Mouse (Mus musculus) embryonic facial prominence, embryonic 15.5 days (tissue): ENCODE results near the gene Kncn. TPM values are rescaled to one million over a fixed set of nuclear protein-coding genes. Genes with fewer than 3 reads are reported as not detected.
A peak's percentile ranks its signal among the peaks of the same experiment; 100 is the strongest.

Source experiments
- ATAC-seq: fragments of 200-750 bp; cut with Nextera tagmentation; 2 replicates; pipeline ENCODE4 v1.8.0; 2017; ENCODE audit warnings: low read depth, moderate TSS enrichment; ENCODE audit not compliant: insufficient number of reproducible peaks, low FRiP score, low TSS enrichment
- H3K27ac ChIP-seq: fragments of 300-500 bp; sonication (generic); replicated peaks from 2 replicates; pipeline ENCODE4 v1.5.1; 2015; ENCODE audit warnings: mild to moderate bottlenecking, inconsistent platforms
- H3K27me3 ChIP-seq: fragments of 300-500 bp; sonication (generic); 2 replicates; pipeline ENCODE4 v1.6.1; 2015; ENCODE audit warnings: inconsistent platforms
- H3K36me3 ChIP-seq: fragments of 300-500 bp; sonication (generic); 2 replicates; pipeline ENCODE4 v1.6.1; 2015; ENCODE audit warnings: mild to moderate bottlenecking, inconsistent platforms
- H3K4me1 ChIP-seq: fragments of 300-500 bp; sonication (generic); 2 replicates; pipeline ENCODE4 v1.6.1; 2015; ENCODE audit warnings: inconsistent platforms
- H3K4me2 ChIP-seq: fragments of 300-500 bp; sonication (generic); replicated peaks from 2 replicates; pipeline ENCODE4 v1.6.1; 2015; ENCODE audit warnings: mild to moderate bottlenecking, inconsistent platforms
- H3K4me3 ChIP-seq: fragments of 300-500 bp; sonication (generic); replicated peaks from 2 replicates; pipeline ENCODE4 v1.5.1; 2015; ENCODE audit warnings: mild to moderate bottlenecking, inconsistent platforms
- H3K9ac ChIP-seq: fragments of 300-500 bp; sonication (generic); 2 replicates; pipeline ENCODE4 v1.6.1; 2015; ENCODE audit warnings: inconsistent platforms
- H3K9me3 ChIP-seq: fragments of 300-500 bp; sonication (generic); replicated peaks from 2 replicates; pipeline ENCODE4 v1.6.1; 2016; ENCODE audit warnings: inconsistent platforms
- WGBS: fragments of 180-500 bp; shearing (Covaris S2); methylation state at CpG from one replicate; pipeline ENCODE4 v1.1.7; 2015; 5-methylcytosine and 5-hydroxymethylcytosine counted together
- polyA plus RNA-seq: library from polyadenylated mRNA; unstranded; fragments of >200 nt; fragmentation: Nextera tagmentation; extraction: Ambion mirVana; gene quantifications from 2 replicates; pipeline ENCODE4 v1.2.1, GENCODE M21; 2015

Kncn gene
- polyA plus RNA-seq, result not detected in 2 replicates

DNA sequence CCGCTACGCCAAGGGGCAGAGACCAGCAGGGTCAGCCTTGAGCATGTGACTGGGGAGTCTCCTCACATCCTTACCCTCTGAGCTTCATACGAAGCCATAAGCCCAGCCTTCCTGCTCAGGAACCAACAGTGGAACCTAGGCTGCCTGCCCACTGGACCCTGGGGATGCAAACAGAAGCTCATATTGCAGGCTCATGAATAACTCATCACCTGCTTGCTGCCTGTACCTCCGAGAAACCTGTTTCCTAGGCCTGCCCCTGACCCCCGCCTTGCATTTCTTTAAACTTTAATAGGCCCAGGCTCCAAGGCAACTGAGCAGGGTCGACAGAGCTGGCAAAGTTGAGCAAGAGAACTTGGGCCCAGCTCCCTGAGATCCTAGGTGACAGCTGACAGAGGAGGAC is at the start of gene Kncn:
Gene Kncn, plus strand, starts transcription at position 379 of the 400 bp plus-strand sequence.
- no peak for ATAC-seq
- WGBS, result 63% methylated on average over 6 of the region's 6 CpGs

DNA sequence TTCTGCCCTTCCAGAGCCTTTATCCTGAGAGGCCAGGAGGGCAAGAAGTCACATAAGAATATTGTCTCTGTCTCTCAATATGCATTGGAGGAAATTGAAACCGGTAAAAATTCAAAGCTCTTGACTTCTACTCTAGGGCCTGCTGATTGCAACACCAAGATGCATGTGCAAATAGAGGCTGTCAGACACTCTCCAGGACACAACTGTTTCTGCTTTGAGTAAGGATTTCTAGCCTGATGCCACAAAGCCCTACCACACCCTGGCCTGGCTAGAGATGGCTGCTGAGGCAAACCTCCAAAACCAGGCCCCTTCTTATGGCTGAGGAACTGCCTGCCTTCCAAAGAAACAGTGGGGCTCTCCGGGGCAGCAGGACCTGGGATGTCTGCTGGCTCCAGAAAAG is 48.6 kb upstream of the Kncn start:
- 63% methylated on average over 2 of the region's 2 CpGs for WGBS
- Histone ChIP-seq H3K4me1 (peaks cover 8% of the 10 kb centered on the region), H3K4me2 (no peak overlapping the region), H3K4me3 (no peak overlapping the region), H3K36me3 (peaks cover 29% of the 10 kb centered on the region), H3K27me3 (no peaks in the 10 kb centered on the region), H3K9ac (no peak overlapping the region), H3K9me3 (no peaks in the 10 kb centered on the region), H3K27ac (no peak overlapping the region)
- no peak for ATAC-seq

More for the DNA sequence above, at the start of gene Kncn:
- Histone ChIP-seq H3K4me2 (no peak within 1 kb of the TSS), H3K27ac (no peak within 1 kb of the TSS), H3K9me3 (no peaks in the 10 kb centered on the region), H3K4me1 (no peaks in the 10 kb centered on the region), H3K4me3 (no peak within 1 kb of the TSS), H3K9ac (no peak within 1 kb of the TSS), H3K36me3 (no peaks in the 10 kb centered on the region), H3K27me3 (0 out of 2 replicates have a peak, but pooled peaks cover 7% of the 10 kb centered on the region)

DNA sequence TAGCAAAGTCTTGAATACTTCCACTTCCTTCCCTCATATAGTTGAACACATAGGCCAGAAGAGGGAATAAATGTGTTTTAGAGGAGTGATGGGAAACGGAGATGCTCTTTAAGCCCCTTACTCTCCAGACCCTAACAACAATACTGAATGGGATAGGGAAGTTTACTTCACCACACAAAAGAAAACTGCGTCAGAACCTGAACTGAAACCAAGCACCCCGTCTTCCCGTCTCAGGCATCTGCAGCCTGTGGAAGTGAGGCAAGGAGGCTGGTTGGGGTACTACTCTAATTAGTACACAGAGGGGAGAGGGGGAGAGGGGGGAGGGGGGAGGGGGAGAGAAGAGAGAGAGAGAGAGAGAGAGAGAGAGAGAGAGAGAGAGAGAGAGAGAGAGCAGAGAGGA is 46.0 kb upstream of the Kncn start:
- no peak overlapping the region for H3K27ac ChIP-seq
- peak overlapping the region; percentile 55 for H3K4me2 ChIP-seq
- no peak overlapping the region for H3K9ac ChIP-seq
- peaks cover 14% of the 10 kb centered on the region for H3K36me3 ChIP-seq
- H3K9me3 ChIP-seq, result no peaks in the 10 kb centered on the region
- no peaks in the 10 kb centered on the region for H3K27me3 ChIP-seq
- H3K4me3 ChIP-seq, result peak overlapping the region; percentile 73
- WGBS, result 74% methylated on average over 4 of the region's 4 CpGs
- ATAC-seq, result no peak
- peaks cover 8% of the 10 kb centered on the region for H3K4me1 ChIP-seq

DNA sequence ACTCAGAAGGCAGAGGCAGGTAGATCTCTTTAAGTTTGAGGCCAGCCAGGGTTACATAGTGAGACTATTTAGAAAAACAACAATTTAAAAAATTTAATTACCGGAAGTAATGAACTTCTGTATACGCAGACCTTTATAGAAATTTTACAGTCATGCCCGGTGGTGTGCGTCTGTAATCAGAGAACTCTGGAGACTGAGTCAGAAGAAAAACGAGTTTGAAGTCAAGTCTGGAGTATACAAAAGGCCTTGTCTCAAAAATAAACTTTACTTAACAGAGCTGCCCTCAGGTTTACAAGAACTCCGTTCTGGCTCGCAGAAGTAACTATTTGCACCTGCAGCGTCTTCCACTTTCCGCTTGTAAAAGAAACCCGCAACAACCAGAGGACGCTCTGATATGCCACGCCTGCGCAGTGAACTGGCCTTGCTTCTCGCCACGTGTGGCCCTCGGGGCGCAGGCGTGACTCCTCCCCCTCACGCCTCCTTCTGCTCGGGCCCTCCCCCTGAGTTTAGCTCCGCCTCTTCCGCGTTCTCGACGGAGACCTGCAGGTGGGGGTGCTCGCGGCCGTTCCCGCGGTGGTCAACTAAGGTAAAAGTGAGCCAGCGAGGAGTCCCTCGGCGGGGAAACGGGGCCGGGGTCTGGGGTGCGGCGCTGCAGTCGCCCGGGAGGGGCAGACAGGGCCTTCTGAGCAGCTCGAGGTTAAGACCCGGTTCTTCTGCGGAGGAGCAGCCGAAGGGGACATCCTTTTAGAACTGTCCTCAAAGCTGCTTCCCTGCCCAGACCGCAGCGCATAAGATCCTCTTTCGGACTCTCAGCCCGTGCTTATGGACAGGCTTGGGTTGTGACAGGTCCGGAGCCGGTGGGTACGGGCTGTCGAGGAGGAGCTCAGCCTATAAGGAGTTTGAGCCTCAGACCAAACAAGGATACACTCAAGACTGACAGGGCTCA is 45.2 kb upstream of the Kncn start, which contains the start of gene Mknk1:
Gene Mknk1, plus strand, starts transcription at position 503 of the 946 bp plus-strand sequence.
- 2% methylated on average over 51 of the region's 51 CpGs for WGBS
- peak within 1 kb of the TSS; percentile 63; the same call in 1 of the 2 replicates for H3K27ac ChIP-seq

DNA sequence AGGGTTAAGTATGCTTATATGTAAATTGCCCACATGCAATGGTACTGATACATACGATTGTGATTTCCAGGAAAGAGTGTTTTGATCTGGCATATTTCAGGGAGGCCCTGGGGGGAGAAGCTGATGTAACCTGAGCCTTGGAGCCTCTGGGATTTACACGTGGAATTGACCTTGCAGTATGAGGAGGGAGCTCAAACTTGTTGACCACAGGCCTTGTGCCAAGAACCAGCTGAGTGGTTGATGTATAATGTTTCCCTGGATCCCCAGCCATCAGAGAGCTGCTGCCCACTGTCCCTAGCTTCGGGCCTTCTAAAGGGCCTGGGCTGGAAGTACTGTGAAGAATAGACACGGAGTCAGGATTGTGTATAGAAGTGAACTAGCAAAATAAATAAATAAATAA is 44.2 kb upstream of the Kncn start:
- no peak overlapping the region for H3K27ac ChIP-seq
- H3K4me3 ChIP-seq, result peak overlapping the region; percentile 73
- no peak for ATAC-seq
- peak overlapping the region; percentile 55 for H3K4me2 ChIP-seq
- 43% methylated on average over 4 of the region's 4 CpGs for WGBS
- H3K9me3 ChIP-seq, result no peaks in the 10 kb centered on the region
- no peaks in the 10 kb centered on the region for H3K36me3 ChIP-seq
- peaks cover 8% of the 10 kb centered on the region for H3K4me1 ChIP-seq
- no peak overlapping the region for H3K9ac ChIP-seq
- no peaks in the 10 kb centered on the region for H3K27me3 ChIP-seq

More for the DNA sequence above, 45.2 kb upstream of the Kncn start, which contains the start of gene Mknk1:
- Histone ChIP-seq H3K4me2 (peak within 1 kb of the TSS; percentile 55), H3K4me3 (peak within 1 kb of the TSS; percentile 73), H3K4me1 (peaks cover 8% of the 10 kb centered on the region), H3K9me3 (no peaks in the 10 kb centered on the region), H3K9ac (peak within 1 kb of the TSS; percentile 46), H3K36me3 (peaks cover 7% of the 10 kb centered on the region), H3K27me3 (no peaks in the 10 kb centered on the region)
- peak; percentile 92 for ATAC-seq

DNA sequence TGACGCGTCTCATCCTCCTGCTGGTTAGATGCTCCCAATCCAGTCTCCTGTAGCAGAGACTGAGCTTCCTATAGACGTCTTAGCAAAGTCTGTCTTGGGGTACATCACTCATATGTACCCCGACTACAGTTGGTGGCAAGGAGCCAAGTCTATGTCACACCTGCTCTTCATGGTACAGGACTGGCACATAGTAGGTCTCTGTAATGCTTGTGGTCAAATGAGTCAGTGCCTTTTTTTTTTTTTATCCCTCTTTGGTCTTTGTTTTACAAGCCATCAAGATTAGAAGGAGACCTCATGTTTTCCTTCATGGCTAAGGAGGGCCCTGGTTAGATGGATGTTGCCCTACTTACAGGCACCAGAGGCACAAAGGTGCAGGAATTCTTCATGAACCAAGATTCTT is 43.4 kb upstream of the Kncn start:
- 91% methylated on average over 4 of the region's 4 CpGs for WGBS
- peaks cover 8% of the 10 kb centered on the region for H3K4me1 ChIP-seq

DNA sequence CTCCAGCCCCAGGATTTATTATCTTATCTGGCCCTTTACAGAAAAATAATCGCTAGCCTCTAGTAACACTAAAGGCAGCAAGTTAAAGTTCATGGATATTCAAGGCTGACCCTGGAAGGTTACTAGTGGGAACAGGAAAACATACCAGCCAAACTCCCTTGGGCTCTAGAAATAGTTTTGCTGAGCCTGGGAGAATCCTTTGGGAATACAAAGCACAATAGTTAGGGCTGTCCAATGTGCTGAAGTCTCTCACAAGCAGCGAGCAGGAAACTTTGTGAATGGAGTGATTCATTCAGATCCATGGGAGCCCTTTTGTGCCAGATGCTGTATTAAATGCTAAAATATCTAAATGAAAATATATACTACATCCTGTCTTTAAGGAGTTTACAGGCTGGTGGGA is 37.5 kb upstream of the Kncn start:
- Histone ChIP-seq H3K27me3 (no peaks in the 10 kb centered on the region), H3K27ac (no peak overlapping the region), H3K36me3 (peaks cover 28% of the 10 kb centered on the region), H3K4me3 (no peak overlapping the region), H3K4me2 (no peak overlapping the region), H3K9ac (no peak overlapping the region), H3K9me3 (no peaks in the 10 kb centered on the region), H3K4me1 (0 out of 2 replicates have a peak, but pooled peaks cover 3% of the 10 kb centered on the region)
- ATAC-seq, result no peak
- WGBS, result 48% methylated on average over 2 of the region's 2 CpGs

More for the DNA sequence above, 43.4 kb upstream of the Kncn start:
- Histone ChIP-seq H3K27me3 (no peaks in the 10 kb centered on the region), H3K9me3 (no peaks in the 10 kb centered on the region), H3K4me3 (no peak overlapping the region), H3K27ac (no peak overlapping the region), H3K36me3 (no peaks in the 10 kb centered on the region), H3K9ac (no peak overlapping the region), H3K4me2 (no peak overlapping the region)
- ATAC-seq, result no peak

DNA sequence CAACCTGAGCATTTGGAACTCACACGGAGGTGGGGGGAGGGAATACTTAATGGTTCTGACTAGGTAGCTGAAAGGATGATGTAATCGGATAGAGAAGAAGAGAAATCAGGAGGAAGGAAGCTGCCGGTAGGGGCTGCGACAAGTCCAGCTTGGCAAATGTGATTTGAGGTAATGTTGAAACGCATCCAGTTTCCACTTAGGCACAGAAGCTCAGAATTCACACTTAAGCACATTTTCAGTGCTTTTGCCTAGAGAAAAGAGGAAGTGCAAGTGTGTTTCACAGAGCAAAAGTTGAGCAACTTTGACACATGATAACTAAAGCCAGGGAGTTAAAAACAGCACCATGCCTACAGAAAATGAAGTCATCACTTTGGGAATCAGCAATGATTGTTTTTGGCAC is 36.8 kb upstream of the Kncn start:
- Histone ChIP-seq H3K36me3 (peaks cover 35% of the 10 kb centered on the region), H3K9ac (no peak overlapping the region), H3K4me1 (0 out of 2 replicates have a peak, but pooled peaks cover 3% of the 10 kb centered on the region), H3K4me2 (no peak overlapping the region), H3K9me3 (no peaks in the 10 kb centered on the region), H3K4me3 (no peak overlapping the region), H3K27ac (no peak overlapping the region), H3K27me3 (no peaks in the 10 kb centered on the region)
- 40% methylated on average over 5 of the region's 5 CpGs for WGBS
- ATAC-seq, result no peak

DNA sequence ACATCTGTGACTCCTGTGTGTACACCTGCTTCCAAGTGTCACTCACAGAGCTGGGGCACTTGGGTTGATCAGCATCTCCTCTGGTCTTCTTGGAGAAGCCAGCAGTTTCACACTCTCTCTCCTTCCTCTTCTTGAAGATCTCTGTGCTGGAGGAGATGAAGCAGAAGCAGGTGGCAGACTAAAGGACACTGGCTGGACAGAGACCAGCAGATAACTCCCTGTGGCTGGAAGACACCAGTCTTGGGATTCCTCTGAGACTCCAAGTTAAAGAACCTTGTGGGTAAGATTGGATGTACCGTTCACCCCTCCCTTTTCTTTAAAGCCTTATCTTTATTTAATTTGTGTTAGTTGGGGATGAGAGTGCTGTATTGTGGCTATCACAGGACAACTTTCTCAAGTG is 36.1 kb upstream of the Kncn start:
- ATAC-seq, result no peak
- WGBS, result 97% methylated on average over 1 of the region's 1 CpGs
- Histone ChIP-seq H3K4me1 (0 out of 2 replicates have a peak, but pooled peaks cover 3% of the 10 kb centered on the region), H3K36me3 (peaks cover 40% of the 10 kb centered on the region), H3K27me3 (no peaks in the 10 kb centered on the region), H3K4me2 (no peak overlapping the region), H3K4me3 (no peak overlapping the region), H3K9ac (no peak overlapping the region), H3K27ac (no peak overlapping the region), H3K9me3 (no peaks in the 10 kb centered on the region)

DNA sequence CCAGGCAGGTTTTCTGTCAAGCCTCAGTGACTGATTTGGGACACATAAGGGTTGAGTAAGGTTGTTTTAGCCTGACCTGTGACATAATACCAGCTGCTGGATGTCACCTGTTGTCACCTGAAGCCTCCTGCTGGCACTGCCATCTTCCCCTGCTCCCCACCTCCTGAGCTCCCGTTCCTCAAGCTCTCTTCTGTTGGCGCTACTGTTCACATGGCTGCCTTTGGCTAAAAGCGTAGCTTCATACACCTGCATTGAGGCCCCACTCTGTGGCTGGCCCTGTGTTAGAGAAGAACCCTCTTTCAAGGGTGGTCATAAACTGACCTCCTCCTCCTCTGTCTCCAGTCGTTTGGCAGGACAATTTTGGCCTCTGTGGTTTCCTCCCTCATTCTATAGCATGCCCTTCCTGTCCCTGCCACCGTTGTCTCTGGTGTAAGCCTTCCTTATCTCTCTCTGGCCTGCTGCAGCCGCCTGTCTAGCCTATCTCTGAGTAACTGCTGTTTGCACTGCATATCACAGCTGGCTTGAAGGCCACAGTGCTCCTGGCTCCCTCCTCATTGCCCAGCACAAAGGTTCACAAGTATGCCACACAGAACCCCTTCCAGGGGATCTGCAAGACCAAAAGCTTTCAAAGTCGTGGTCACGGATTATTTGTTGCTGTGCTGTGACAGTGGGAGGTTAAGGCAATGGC is 35.1 kb upstream of the Kncn start:
- Histone ChIP-seq H3K4me3 (no peak overlapping the region), H3K27ac (no peak overlapping the region), H3K9me3 (no peaks in the 10 kb centered on the region), H3K4me2 (no peak overlapping the region), H3K36me3 (peaks cover 44% of the 10 kb centered on the region), H3K9ac (no peak overlapping the region), H3K4me1 (0 out of 2 replicates have a peak, but pooled peaks cover 3% of the 10 kb centered on the region), H3K27me3 (no peaks in the 10 kb centered on the region)
- no peak for ATAC-seq
- WGBS, result 66% methylated on average over 8 of the region's 8 CpGs

DNA sequence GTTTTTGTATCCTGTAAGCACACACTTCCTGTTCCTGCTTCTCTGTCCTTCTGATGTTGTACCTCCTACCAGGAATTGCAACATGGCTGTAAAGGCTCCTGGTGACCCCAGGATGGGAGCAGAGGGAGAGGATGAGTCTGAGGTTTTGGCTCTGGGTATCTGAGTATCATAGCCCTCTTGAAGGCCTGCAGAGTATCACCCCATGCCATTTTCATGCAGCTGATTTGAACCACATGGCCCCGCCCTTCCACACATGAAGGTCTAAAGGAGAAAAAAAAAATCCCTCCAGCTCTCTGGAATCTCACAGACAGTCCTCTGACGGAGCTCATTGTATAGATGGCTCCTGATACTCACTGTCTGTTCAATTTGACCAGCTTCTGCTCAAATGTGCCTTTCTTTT is 34.1 kb upstream of the Kncn start:
- H3K4me3 ChIP-seq, result no peak overlapping the region
- WGBS, result 69% methylated on average over 2 of the region's 2 CpGs

More for the DNA sequence above, 34.1 kb upstream of the Kncn start:
- ATAC-seq, result no peak
- Histone ChIP-seq H3K4me1 (peaks cover 10% of the 10 kb centered on the region; the same call in 1 of the 2 replicates), H3K9ac (no peak overlapping the region), H3K27ac (no peak overlapping the region), H3K36me3 (peaks cover 44% of the 10 kb centered on the region), H3K27me3 (no peaks in the 10 kb centered on the region), H3K4me2 (no peak overlapping the region), H3K9me3 (no peaks in the 10 kb centered on the region)
